In genomic region chr10:79806972-79807371, GRCm38 (mm10) we compare ENCODE assay signal across 10 mouse cellular contexts. TPM values are rescaled to one million over a fixed set of nuclear protein-coding genes. Genes with fewer than 3 reads are reported as not detected.
DNase-seq lines count a peak whose midpoint lies in the region; ATAC-seq and TF ChIP-seq lines count a peak whose summit lies in the region.
"Had no signal": no experiment of that assay in that cellular context is flagged by ENCODE, and none has a peak within 500 bp of the region (broad histone marks: within the 10 kb centered on the region; RNA-seq: fewer than 3 reads in every experiment).

No protein-coding gene starts in this region.

- DNase-seq in hindbrain, embryonic 10.5 days (ENCODE audit: low spot score), result no peak
- DNase-seq in hindbrain, embryonic 14.5 days (ENCODE audit: low spot score), result no peak
- DNase-seq in CH12.LX (ENCODE audit: extremely low read depth), result peak; percentile 22
- peak; percentile 70 to 84 for DNase-seq in heart, adult 18-20 months
- DNase-seq in limb, embryonic 10.5 days (ENCODE audit: low spot score), result no peak
- DNase-seq in thymus, postnatal 14 days, result no peak
- no peak for DNase-seq in adrenal gland, postnatal 10 days
- DNase-seq: right cerebral cortex, adult 18-20 months had no signal

- no peaks in the 10 kb centered on the region for H3K9me3 ChIP-seq in hindbrain, embryonic 10.5 days
- H3K9me3 ChIP-seq in hindbrain, embryonic 14.5 days (ENCODE audit: control insufficient read depth, low read length), result no peaks in the 10 kb centered on the region
- H3K9me3 ChIP-seq in CH12.LX (replicated peaks; ENCODE audit: low read length), result no peaks in the 10 kb centered on the region
- H3K9me3 ChIP-seq in limb, embryonic 10.5 days (replicated peaks), result no peaks in the 10 kb centered on the region

- H3K4me1 ChIP-seq in hindbrain, embryonic 10.5 days (replicated peaks), result peaks cover 67% of the 10 kb centered on the region
- peaks cover 50% of the 10 kb centered on the region for H3K4me1 ChIP-seq in hindbrain, embryonic 14.5 days (replicated peaks; ENCODE audit: control insufficient read depth, insufficient read depth, low read length)
- H3K4me1 ChIP-seq in CH12.LX (ENCODE audit: control insufficient read depth in 1 of 2, insufficient read depth in 2 of 2), result peaks cover 0 to 10% of the 10 kb centered on the region in 2 experiments; a peak in 2 of 4 replicates
- peaks cover 55% of the 10 kb centered on the region for H3K4me1 ChIP-seq in limb, embryonic 10.5 days

- no peak for TF ChIP-seq EP300 in CH12.LX (IDR thresholded peaks at IDR 0.05; ENCODE audit: low read length)

- ATAC-seq in hindbrain, embryonic 14.5 days (ENCODE audit: low FRiP score), result no peak
- no peak for ATAC-seq in inflammation-experienced regulatory T-cells, adult 6 months

- no peak overlapping the region for H3K4me2 ChIP-seq in hindbrain, embryonic 14.5 days (replicated peaks)
- H3K4me2 ChIP-seq in CH12.LX (ENCODE audit: insufficient read depth, low read depth, poor library complexity, severe bottlenecking), result no peak overlapping the region

- H3K79me2 ChIP-seq in CH12.LX (replicated peaks; ENCODE audit: control insufficient read depth, extremely low read depth, insufficient read depth, poor library complexity, severe bottlenecking), result no peaks in the 10 kb centered on the region

- TF ChIP-seq CTCF in CH12.LX (conservative IDR thresholded peaks at IDR 0.05 in 1 of 2, IDR thresholded peaks at IDR 0.05 in 1 of 2; ENCODE audit: low read depth in 2 of 2, low read length in 2 of 2), result no peak

- in situ Hi-C loops in CH12.LX (cut with MboI; ENCODE audit: low pct_ligation_motif_present, low pct_unique_long_range_greater_than_20kb, low sequenced_read_pairs), result no loop called here

- WGBS in hindbrain, embryonic 10.5 days, result 84% methylated on average over 10 of the region's 10 CpGs
- whole genome bisulfite sequencing in hindbrain, embryonic 14.5 days, result 84% methylated on average over 10 of the region's 10 CpGs
- WGBS in limb, embryonic 10.5 days, result 86% methylated on average over 10 of the region's 10 CpGs

- TF ChIP-seq RAD21 in CH12.LX (IDR thresholded peaks at IDR 0.05; ENCODE audit: low read depth, low read length), result no peak

- H3K4me3 ChIP-seq in hindbrain, embryonic 10.5 days, result peak overlapping the region; percentile 12; the same call in 1 of the 2 replicates
- no peak overlapping the region for H3K4me3 ChIP-seq in hindbrain, embryonic 14.5 days (replicated peaks; ENCODE audit: low read length)
- H3K4me3 ChIP-seq in CH12.LX (replicated peaks in 1 of 3; ENCODE audit: low read depth in 2 of 3, low read length in 2 of 3, poor library complexity in 1 of 3), result no peak overlapping the region
- H3K4me3 ChIP-seq in limb, embryonic 10.5 days, result 0 out of 2 replicates have a peak overlapping the region, but pooled peaks have one; percentile 11

- H3K27me3 ChIP-seq in hindbrain, embryonic 10.5 days (ENCODE audit: insufficient read depth, poor library complexity, severe bottlenecking), result no peaks in the 10 kb centered on the region
- H3K27me3 ChIP-seq in hindbrain, embryonic 14.5 days (ENCODE audit: control insufficient read depth, insufficient read depth, low read length), result no peaks in the 10 kb centered on the region
- peaks cover 32% of the 10 kb centered on the region for H3K27me3 ChIP-seq in CH12.LX (replicated peaks)
- H3K27me3 ChIP-seq in limb, embryonic 10.5 days (ENCODE audit: low read depth, poor library complexity, severe bottlenecking), result no peaks in the 10 kb centered on the region

- H3K9ac ChIP-seq in hindbrain, embryonic 14.5 days, result no peak overlapping the region
- no peak overlapping the region for H3K9ac ChIP-seq in CH12.LX (ENCODE audit: insufficient read depth, low read depth)

- dilution Hi-C loops in CH12.LX (cut with MboI; ENCODE audit: extremely low pct_ligation_motif_present, extremely low pct_unique_long_range_greater_than_20kb, low sequenced_read_pairs), result no loop called here

- H3K36me3 ChIP-seq in hindbrain, embryonic 10.5 days, result peaks cover 55% of the 10 kb centered on the region
- peaks cover 54% of the 10 kb centered on the region for H3K36me3 ChIP-seq in hindbrain, embryonic 14.5 days (replicated peaks; ENCODE audit: control insufficient read depth, insufficient read depth)
- H3K36me3 ChIP-seq in CH12.LX (replicated peaks in 1 of 2; ENCODE audit: control insufficient read depth in 1 of 2, insufficient read depth in 1 of 2, low read length in 1 of 2), result no peaks in the 10 kb centered on the region
- H3K36me3 ChIP-seq in limb, embryonic 10.5 days, result peaks cover 56% of the 10 kb centered on the region

- peak overlapping the region; percentile 60 for H3K27ac ChIP-seq in hindbrain, embryonic 10.5 days
- H3K27ac ChIP-seq in hindbrain, embryonic 14.5 days, result no peak overlapping the region
- H3K27ac ChIP-seq in CH12.LX (ENCODE audit: insufficient read depth, low read depth), result no peak overlapping the region
- H3K27ac ChIP-seq in limb, embryonic 10.5 days, result peak overlapping the region; percentile 77

- no peak for TF ChIP-seq POLR2A in CH12.LX (IDR thresholded peaks at IDR 0.05; ENCODE audit: low read depth, low read length)

TF ChIP-seq in CH12.LX, 34 proteins besides CTCF, POLR2A, EP300 and RAD21 (continues in another document):
- no peak for TF ChIP-seq ZNF384 (IDR thresholded peaks at IDR 0.05; ENCODE audit: low read depth, low read length)
- TF ChIP-seq E2F4 (IDR thresholded peaks at IDR 0.05; ENCODE audit: insufficient replicate concordance, low read depth, low read length), result no peak
- TF ChIP-seq TCF12 (IDR thresholded peaks at IDR 0.05; ENCODE audit: low read depth, low read length), result no peak
- no peak for TF ChIP-seq SMC3 (IDR thresholded peaks at IDR 0.05; ENCODE audit: low read depth, low read length)
- TF ChIP-seq NELFE (IDR thresholded peaks at IDR 0.05; ENCODE audit: low read depth, low read length), result no peak
- TF ChIP-seq CHD1 (IDR thresholded peaks at IDR 0.05; ENCODE audit: low read depth, low read length), result no peak

RNA-seq across cellular contexts. Expression of gene Palm, which starts 13.6 kb away (rescaled TPM):
- 142 and 175 TPM in 2 replicates for polyA plus RNA-seq in hindbrain, embryonic 10.5 days (2016; fragmentation: Nextera tagmentation; extraction: Ambion mirVana)
- 240 and 247 TPM in 2 replicates for polyA plus RNA-seq in hindbrain, embryonic 14.5 days (2014; fragmentation: Nextera tagmentation; extraction: Ambion mirVana)
- total RNA-seq in CH12.LX (2012; rRNA removed) (3.1 and 5.3 TPM in 2 replicates), CH12.LX (2014; rRNA removed) (0.36 and 0.78 TPM in 2 replicates)
- 1.5 and 2.5 TPM in 2 replicates for polyA plus RNA-seq in CH12.LX (2012; ENCODE audit: insufficient read length, low read depth)
- 10 to 100 TPM; 44.3 to 45.7 TPM for total RNA-seq in heart, adult 18-20 months (2021)
- 121 and 126 TPM in 2 replicates for polyA plus RNA-seq in limb, embryonic 10.5 days (2016; fragmentation: Nextera tagmentation; extraction: Ambion mirVana)
- under 1 TPM in 1 of 3 experiments, not detected in 2; 0.43 TPM for polyA plus RNA-seq in inflammation-experienced regulatory T-cells, adult 6 months (2017; shearing (Covaris generic))
- 10 to 100 TPM; 69.6 to 80.2 TPM for total RNA-seq in adrenal gland, postnatal 10 days (2021)

RNA-seq across cellular contexts. Expression of gene Misp, which starts 13.8 kb away (rescaled TPM):
- polyA plus RNA-seq in hindbrain, embryonic 10.5 days (2016; fragmentation: Nextera tagmentation; extraction: Ambion mirVana), result 1.0 and 2.4 TPM in 2 replicates
- 0.08 and 0.74 TPM in 2 replicates for polyA plus RNA-seq in hindbrain, embryonic 14.5 days (2014; fragmentation: Nextera tagmentation; extraction: Ambion mirVana)
- total RNA-seq in CH12.LX (2012; rRNA removed), result not detected in 2 replicates
- not detected in 2 replicates for total RNA-seq in CH12.LX (2014; rRNA removed)
- polyA plus RNA-seq in CH12.LX (2012; ENCODE audit: insufficient read length, low read depth), result not detected in 2 replicates
- under 1 TPM; 0.42 to 0.67 TPM for total RNA-seq in heart, adult 18-20 months (2021)
- polyA plus RNA-seq in limb, embryonic 10.5 days (2016; fragmentation: Nextera tagmentation; extraction: Ambion mirVana), result 0.60 TPM in 1 of 2 replicates, not detected in the other
- not detected for polyA plus RNA-seq in inflammation-experienced regulatory T-cells, adult 6 months (2017; shearing (Covaris generic))
- under 1 TPM in 1 of 2 experiments, not detected in 1; 0.27 TPM for total RNA-seq in adrenal gland, postnatal 10 days (2021)

RNA-seq across cellular contexts. Expression of gene Prss57, which starts 16.2 kb away (rescaled TPM):
- 0.10 TPM in 1 of 2 replicates, not detected in the other for polyA plus RNA-seq in hindbrain, embryonic 10.5 days (2016; fragmentation: Nextera tagmentation; extraction: Ambion mirVana)
- polyA plus RNA-seq in hindbrain, embryonic 14.5 days (2014; fragmentation: Nextera tagmentation; extraction: Ambion mirVana), result 0.08 and 0.29 TPM in 2 replicates
- total RNA-seq in CH12.LX (2012; rRNA removed) (0.08 and 0.21 TPM in 2 replicates), CH12.LX (2014; rRNA removed) (not detected in 2 replicates)
- polyA plus RNA-seq in CH12.LX (2012; ENCODE audit: insufficient read length, low read depth), result not detected in 2 replicates
- not detected for total RNA-seq in heart, adult 18-20 months (2021)
- 0.19 TPM in 1 of 2 replicates, not detected in the other for polyA plus RNA-seq in limb, embryonic 10.5 days (2016; fragmentation: Nextera tagmentation; extraction: Ambion mirVana)
- 1 to 10 TPM in 1 of 3 experiments, under 1 TPM in 1, not detected in 1; 0.57 to 1.1 TPM for polyA plus RNA-seq in inflammation-experienced regulatory T-cells, adult 6 months (2017; shearing (Covaris generic))
- total RNA-seq in adrenal gland, postnatal 10 days (2021), result under 1 TPM; 0.09 to 0.21 TPM
- polyA plus RNA-seq: embryonic facial prominence, embryonic 14.5 days had no signal

RNA-seq across cellular contexts. Expression of gene Fstl3, which starts 29.9 kb away (rescaled TPM):
- 1.7 and 1.8 TPM in 2 replicates for polyA plus RNA-seq in hindbrain, embryonic 10.5 days (2016; fragmentation: Nextera tagmentation; extraction: Ambion mirVana)
- polyA plus RNA-seq in hindbrain, embryonic 14.5 days (2014; fragmentation: Nextera tagmentation; extraction: Ambion mirVana), result 1.6 and 2.2 TPM in 2 replicates
- total RNA-seq in CH12.LX (2012; rRNA removed) (0.25 TPM in 2 replicates), CH12.LX (2014; rRNA removed) (not detected in 2 replicates)
- polyA plus RNA-seq in CH12.LX (2012; ENCODE audit: insufficient read length, low read depth), result not detected in 2 replicates
- 1 to 10 TPM; 3.5 to 4.5 TPM for total RNA-seq in heart, adult 18-20 months (2021)
- 1.8 and 2.3 TPM in 2 replicates for polyA plus RNA-seq in limb, embryonic 10.5 days (2016; fragmentation: Nextera tagmentation; extraction: Ambion mirVana)
- 1 to 10 TPM in 1 of 3 experiments, under 1 TPM in 1, not detected in 1; 0.21 to 1.2 TPM for polyA plus RNA-seq in inflammation-experienced regulatory T-cells, adult 6 months (2017; shearing (Covaris generic))
- 1 to 10 TPM; 5.5 to 5.7 TPM for total RNA-seq in adrenal gland, postnatal 10 days (2021)

RNA-seq across cellular contexts. Expression of gene Rnf126, which starts 40.2 kb away (rescaled TPM):
- 124 and 136 TPM in 2 replicates for polyA plus RNA-seq in hindbrain, embryonic 10.5 days (2016; fragmentation: Nextera tagmentation; extraction: Ambion mirVana)
- polyA plus RNA-seq in hindbrain, embryonic 14.5 days (2014; fragmentation: Nextera tagmentation; extraction: Ambion mirVana), result 92.8 and 96.7 TPM in 2 replicates
- total RNA-seq in CH12.LX (2012; rRNA removed), result 67.9 and 74.8 TPM in 2 replicates
- 28.9 and 32.4 TPM in 2 replicates for total RNA-seq in CH12.LX (2014; rRNA removed)
- 90.7 and 112 TPM in 2 replicates for polyA plus RNA-seq in CH12.LX (2012; ENCODE audit: insufficient read length, low read depth)
- 10 to 100 TPM; 22.0 to 23.1 TPM for total RNA-seq in heart, adult 18-20 months (2021)
- 141 and 151 TPM in 2 replicates for polyA plus RNA-seq in limb, embryonic 10.5 days (2016; fragmentation: Nextera tagmentation; extraction: Ambion mirVana)
- polyA plus RNA-seq in inflammation-experienced regulatory T-cells, adult 6 months (2017; shearing (Covaris generic)), result 1 to 10 TPM; 2.1 to 2.8 (median 2.7) TPM
- total RNA-seq in adrenal gland, postnatal 10 days (2021), result 10 to 100 TPM; 50.8 to 55.1 TPM

Comparison
In these comparisons a context has a peak if more than half of its experiments do, and no peak if none do; other contexts are left out.
1. H3K27ac ChIP-seq: peak in hindbrain, embryonic 10.5 days (single experiment) and limb, embryonic 10.5 days (single experiment); none in hindbrain, embryonic 14.5 days (single experiment) and CH12.LX (single experiment).
2. H3K4me3 ChIP-seq: peak in hindbrain, embryonic 10.5 days (single experiment) and limb, embryonic 10.5 days (single experiment); none in hindbrain, embryonic 14.5 days (single experiment) and CH12.LX (0 of 3).
3. DNase-seq: peak in CH12.LX (single experiment) and heart, adult 18-20 months (2 of 2); none in hindbrain, embryonic 10.5 days (single experiment), hindbrain, embryonic 14.5 days (single experiment), limb, embryonic 10.5 days (single experiment), thymus, postnatal 14 days (single experiment) and adrenal gland, postnatal 10 days (single experiment).
4. RNA of gene Palm, which starts 13.6 kb away (polyA plus RNA-seq): 240 to 247 TPM in hindbrain, embryonic 14.5 days, 142 to 175 TPM in hindbrain, embryonic 10.5 days and 121 to 126 TPM in limb, embryonic 10.5 days; 1.5 to 2.5 TPM in CH12.LX and 0.43 TPM in inflammation-experienced regulatory T-cells, adult 6 months; every median in the first group is over 10 times any median in the second.